ENCODE assay signal across 8 mouse cellular contexts in genomic region chr12:16895221-16895928, GRCm38 (mm10). TPM values are rescaled to one million over a fixed set of nuclear protein-coding genes. Genes with fewer than 3 reads are reported as not detected.
DNase-seq lines count a peak whose midpoint lies in the region; ATAC-seq and TF ChIP-seq lines count a peak whose summit lies in the region.

No protein-coding gene starts in this region.

- no peak for TF ChIP-seq POLR2A in ES-Bruce4 (IDR thresholded peaks at IDR 0.05; ENCODE audit: insufficient read depth, low read length)

- no peak overlapping the region for H3K27ac ChIP-seq in ES-Bruce4 (ENCODE audit: insufficient read depth, low read length)
- peak overlapping the region; percentile 87 for H3K27ac ChIP-seq in forebrain, embryonic 14.5 days (ENCODE audit: low read depth, low read length)
- peak overlapping the region; percentile 99 for H3K27ac ChIP-seq in hindbrain, embryonic 10.5 days
- peak overlapping the region; percentile 92 for H3K27ac ChIP-seq in liver, embryonic 16.5 days (ENCODE audit: low read length)
- peak overlapping the region; percentile 96 for H3K27ac ChIP-seq in neural tube, embryonic 15.5 days (replicated peaks)

- H3K4me3 ChIP-seq in ES-Bruce4 (ENCODE audit: low read depth, low read length) = peak overlapping the region; percentile 96
- peak overlapping the region; percentile 88 for H3K4me3 ChIP-seq in forebrain, embryonic 14.5 days (ENCODE audit: low read depth, low read length)
- peak overlapping the region; percentile 98 for H3K4me3 ChIP-seq in hindbrain, embryonic 10.5 days
- H3K4me3 ChIP-seq in liver, embryonic 16.5 days (ENCODE audit: low read depth, low read length) = peak overlapping the region; percentile 97
- H3K4me3 ChIP-seq in neural tube, embryonic 15.5 days (replicated peaks) = peak overlapping the region; percentile 89

- H3K4me2 ChIP-seq in forebrain, embryonic 14.5 days (ENCODE audit: low read length) = peak overlapping the region; percentile 86
- peak overlapping the region; percentile 84 for H3K4me2 ChIP-seq in liver, embryonic 16.5 days (ENCODE audit: low read depth, low read length)
- H3K4me2 ChIP-seq in neural tube, embryonic 15.5 days = peak overlapping the region; percentile 88

- DNase-seq in 416B (ENCODE audit: low read depth) = peak; percentile 46
- DNase-seq in cerebellum, adult 11-12 months = peak; percentile 72
- peak; percentile 58 for DNase-seq in forebrain, embryonic 14.5 days (ENCODE audit: low spot score)
- no peak for DNase-seq in hindbrain, embryonic 10.5 days (ENCODE audit: low spot score)
- DNase-seq in yolk sac, embryonic 10.5 days (ENCODE audit: low spot score) = peak; percentile 65

- WGBS in forebrain, embryonic 14.5 days = under 1% methylated on average over 37 of the region's 41 CpGs
- WGBS in hindbrain, embryonic 10.5 days = under 1% methylated on average over 41 of the region's 41 CpGs
- under 1% methylated on average over 31 of the region's 41 CpGs for WGBS in liver, embryonic 16.5 days (ENCODE audit: insufficient replicate concordance)
- WGBS in neural tube, embryonic 15.5 days = 1% methylated on average over 40 of the region's 41 CpGs

- ATAC-seq in forebrain, embryonic 14.5 days = peak; percentile 65
- peak; percentile 37 for ATAC-seq in liver, embryonic 16.5 days (ENCODE audit: low read depth)
- ATAC-seq in neural tube, embryonic 15.5 days (ENCODE audit: low FRiP score) = peak; percentile 73

- peak overlapping the region; percentile 97 for H3K9ac ChIP-seq in ES-Bruce4 (ENCODE audit: low read depth, poor library complexity, severe bottlenecking)
- peak overlapping the region; percentile 92 for H3K9ac ChIP-seq in forebrain, embryonic 14.5 days (ENCODE audit: low read length)
- peak overlapping the region; percentile 97 for H3K9ac ChIP-seq in liver, embryonic 16.5 days (ENCODE audit: low read depth, low read length)
- peak overlapping the region; percentile 75 for H3K9ac ChIP-seq in neural tube, embryonic 15.5 days (replicated peaks)

- no peaks in the 10 kb centered on the region for H3K27me3 ChIP-seq in ES-Bruce4 (ENCODE audit: control insufficient read depth, insufficient read depth, low read length, poor library complexity, severe bottlenecking)
- H3K27me3 ChIP-seq in forebrain, embryonic 14.5 days (replicated peaks; ENCODE audit: control insufficient read depth, insufficient read depth, low read length) = no peaks in the 10 kb centered on the region
- no peaks in the 10 kb centered on the region for H3K27me3 ChIP-seq in hindbrain, embryonic 10.5 days (ENCODE audit: insufficient read depth, poor library complexity, severe bottlenecking)
- no peaks in the 10 kb centered on the region for H3K27me3 ChIP-seq in liver, embryonic 16.5 days (ENCODE audit: control insufficient read depth, insufficient read depth, low read depth, low read length)
- no peaks in the 10 kb centered on the region for H3K27me3 ChIP-seq in neural tube, embryonic 15.5 days (replicated peaks)

- no peak for TF ChIP-seq CTCF in ES-Bruce4 (IDR thresholded peaks at IDR 0.05; ENCODE audit: low read depth, low read length)

- H3K9me3 ChIP-seq in ES-Bruce4 (replicated peaks; ENCODE audit: control insufficient read depth, insufficient read depth, low read length, poor library complexity, severe bottlenecking) = no peaks in the 10 kb centered on the region
- no peaks in the 10 kb centered on the region for H3K9me3 ChIP-seq in forebrain, embryonic 14.5 days (replicated peaks; ENCODE audit: control insufficient read depth, low read length)
- H3K9me3 ChIP-seq in hindbrain, embryonic 10.5 days = no peaks in the 10 kb centered on the region
- no peaks in the 10 kb centered on the region for H3K9me3 ChIP-seq in liver, embryonic 16.5 days (replicated peaks; ENCODE audit: control insufficient read depth, low read length)
- H3K9me3 ChIP-seq in neural tube, embryonic 15.5 days (replicated peaks) = no peaks in the 10 kb centered on the region

- H3K36me3 ChIP-seq in ES-Bruce4 (ENCODE audit: control insufficient read depth, insufficient read depth, low read length, poor library complexity, severe bottlenecking) = no peaks in the 10 kb centered on the region
- no peaks in the 10 kb centered on the region for H3K36me3 ChIP-seq in forebrain, embryonic 14.5 days (ENCODE audit: control insufficient read depth, insufficient read depth, low read length)
- no peaks in the 10 kb centered on the region for H3K36me3 ChIP-seq in hindbrain, embryonic 10.5 days
- H3K36me3 ChIP-seq in liver, embryonic 16.5 days (ENCODE audit: control insufficient read depth, insufficient read depth) = no peaks in the 10 kb centered on the region
- H3K36me3 ChIP-seq in neural tube, embryonic 15.5 days = no peaks in the 10 kb centered on the region

- TF ChIP-seq EP300 in ES-Bruce4 (IDR thresholded peaks at IDR 0.05; ENCODE audit: insufficient read depth, low read depth, low read length) = no peak

- no peaks in the 10 kb centered on the region for H3K4me1 ChIP-seq in ES-Bruce4 (ENCODE audit: control insufficient read depth, insufficient read depth, low read length)
- peaks cover 16% of the 10 kb centered on the region for H3K4me1 ChIP-seq in forebrain, embryonic 14.5 days (ENCODE audit: control insufficient read depth, insufficient read depth, low read length)
- H3K4me1 ChIP-seq in hindbrain, embryonic 10.5 days (replicated peaks) = peaks cover 40% of the 10 kb centered on the region
- H3K4me1 ChIP-seq in liver, embryonic 16.5 days (ENCODE audit: control insufficient read depth, low read depth, low read length) = peaks cover 32% of the 10 kb centered on the region
- H3K4me1 ChIP-seq in neural tube, embryonic 15.5 days = peaks cover 26% of the 10 kb centered on the region

RNA-seq across cellular contexts. Expression of gene Rock2, which starts 0.7 kb away (rescaled TPM):
- polyA plus RNA-seq in ES-Bruce4 (2011; ENCODE audit: insufficient read depth, insufficient read length, low read depth, missing spikeins) = 85.3 and 95.1 TPM in 2 replicates
- polyA plus RNA-seq in forebrain, embryonic 14.5 days (2014; fragmentation: Nextera tagmentation; extraction: Ambion mirVana) = 12.1 and 13.8 TPM in 2 replicates
- polyA plus RNA-seq in hindbrain, embryonic 10.5 days (2016; fragmentation: Nextera tagmentation; extraction: Ambion mirVana) = 9.0 and 12.0 TPM in 2 replicates
- polyA plus RNA-seq in liver, embryonic 16.5 days (2015; fragmentation: Nextera tagmentation; extraction: Ambion mirVana) = 4.3 TPM in 2 replicates
- 13.5 and 13.7 TPM in 2 replicates for polyA plus RNA-seq in neural tube, embryonic 15.5 days (2015; fragmentation: Nextera tagmentation; extraction: Ambion mirVana)
